Mouse (Mus musculus): ENCODE measurements around the gene Chst15.

Gene Chst15
- long read RNA-seq, experiment 1, full-length matches to known transcripts = 1 of 6 reads
- long read RNA-seq, experiment 1, partial matches to known transcripts = 1 of 6 reads
- long read RNA-seq, experiment 1, other reads (novel, unspliced or antisense) = 4 of 6 reads
- long read RNA-seq, experiment 2, full-length matches to known transcripts = 1 of 11 reads
- long read RNA-seq, experiment 2, partial matches to known transcripts = 3 of 11 reads
- long read RNA-seq, experiment 2, other reads (novel, unspliced or antisense) = 7 of 11 reads

GRCm38 (mm10) chr7:132317036-132317541 is at the start of gene Chst15:
Gene Chst15, minus strand, starts transcription at chr7:132317228.
- intact Hi-C loops (cut with DNase I) = loop anchor here (5.0 to 10.0 kb wide), 2 partner anchors 90 to 238 kb away; no protein-coding TSS in a partner anchor

GRCm38 (mm10) chr7:132365703-132366384 is 48.8 kb upstream of the Chst15 start:
- intact Hi-C loops (cut with DNase I) = no loop called here

- intact Hi-C loops (cut with DNase I) = no loop called here
Measured at GRCm38 (mm10) chr7:132365111-132365510, 48.1 kb upstream of the Chst15 start.

GRCm38 (mm10) chr7:132364506-132364905 is 47.5 kb upstream of the Chst15 start:
- intact Hi-C loops (cut with DNase I) = no loop called here

GRCm38 (mm10) chr7:132360336-132360735 is 43.3 kb upstream of the Chst15 start:
- intact Hi-C loops (cut with DNase I) = no loop called here

GRCm38 (mm10) chr7:132358709-132359108 is 41.7 kb upstream of the Chst15 start:
- intact Hi-C loops (cut with DNase I) = no loop called here

GRCm38 (mm10) chr7:132358250-132358649 is 41.2 kb upstream of the Chst15 start:
- intact Hi-C loops (cut with DNase I) = no loop called here

GRCm38 (mm10) chr7:132357841-132358237 is 40.8 kb upstream of the Chst15 start:
- intact Hi-C loops (cut with DNase I) = no loop called here

GRCm38 (mm10) chr7:132356881-132357840 is 40.1 kb upstream of the Chst15 start:
- intact Hi-C loops (cut with DNase I) = no loop called here

GRCm38 (mm10) chr7:132356185-132356584 is 39.2 kb upstream of the Chst15 start:
- intact Hi-C loops (cut with DNase I) = no loop called here

- intact Hi-C loops (cut with DNase I) = no loop called here
Measured at GRCm38 (mm10) chr7:132355767-132356166, 38.7 kb upstream of the Chst15 start.

- intact Hi-C loops (cut with DNase I) = no loop called here
Measured at GRCm38 (mm10) chr7:132349075-132349572, 32.1 kb upstream of the Chst15 start.

- intact Hi-C loops (cut with DNase I) = no loop called here
Measured at GRCm38 (mm10) chr7:132347273-132348045, 30.4 kb upstream of the Chst15 start.

- intact Hi-C loops (cut with DNase I) = no loop called here
Measured at GRCm38 (mm10) chr7:132345526-132346070, 28.6 kb upstream of the Chst15 start.

- intact Hi-C loops (cut with DNase I) = no loop called here
Measured at GRCm38 (mm10) chr7:132344606-132345005, 27.6 kb upstream of the Chst15 start.

GRCm38 (mm10) chr7:132343900-132344299 is 26.9 kb upstream of the Chst15 start:
- intact Hi-C loops (cut with DNase I) = no loop called here

- intact Hi-C loops (cut with DNase I) = no loop called here
Measured at GRCm38 (mm10) chr7:132343146-132343545, 26.1 kb upstream of the Chst15 start.

- intact Hi-C loops (cut with DNase I) = no loop called here
Measured at GRCm38 (mm10) chr7:132339041-132339839, 22.2 kb upstream of the Chst15 start.

GRCm38 (mm10) chr7:132338350-132338749 is 21.3 kb upstream of the Chst15 start:
- intact Hi-C loops (cut with DNase I) = no loop called here

Data from adrenal gland (tissue).